Mouse (Mus musculus) heart, adult 2 months (tissue): ENCODE measurements around the gene Plch2. TPM values are rescaled to one million over a fixed set of nuclear protein-coding genes. Genes with fewer than 3 reads are reported as not detected.

Experiments used
- DNase-seq, 2 experiments: peaks; one replicate each; pipeline ENCODE4 v3.0.0; 2021
- H3K27ac ChIP-seq: fragments of 200-600 bp; 2 replicates; pipeline ENCODE4 v1.8.1; 2022
- H3K27me3 ChIP-seq: fragments of 200-500 bp; 2 replicates; pipeline ENCODE4 v1.6.1; 2012; ENCODE audit warnings: mild to moderate bottlenecking, low read length, inconsistent platforms, mixed read lengths; ENCODE audit not compliant: control insufficient read depth, insufficient read depth
- H3K36me3 ChIP-seq: fragments of 200-500 bp; 2 replicates; pipeline ENCODE4 v1.6.1; 2012; ENCODE audit warnings: low read length, inconsistent platforms; ENCODE audit not compliant: control insufficient read depth, insufficient read depth
- H3K4me1 ChIP-seq: fragments of 200-500 bp; 2 replicates; pipeline ENCODE4 v1.6.1; 2011; ENCODE audit warnings: low read length; ENCODE audit not compliant: control insufficient read depth, insufficient read depth
- H3K4me3 ChIP-seq: fragments of 200-600 bp; 2 replicates; pipeline ENCODE4 v1.8.1; 2022
- H3K79me2 ChIP-seq: fragments of 200-500 bp; replicated peaks from 2 replicates; pipeline ENCODE4 v1.6.1; 2012; ENCODE audit warnings: mild to moderate bottlenecking, inconsistent platforms, low read length, moderate library complexity, mixed read lengths; ENCODE audit not compliant: control insufficient read depth, insufficient read depth
- H3K9ac ChIP-seq: fragments of 200-500 bp; 2 replicates; pipeline ENCODE4 v1.6.1; 2012; ENCODE audit warnings: low read depth, mild to moderate bottlenecking, control low read depth, inconsistent platforms, low read length, mixed read lengths
- CTCF ChIP-seq: fragments of 200-600 bp; IDR thresholded peaks from 2 replicates; pipeline ENCODE4 v1.8.1; 2022; ENCODE audit warnings: antibody characterized with exemption, mild to moderate bottlenecking, moderate library complexity
- EP300 ChIP-seq: fragments of 200-500 bp; IDR thresholded peaks from 2 replicates; pipeline ENCODE4 v1.6.1; 2011; ENCODE audit warnings: low read depth, low read length, control low read depth; ENCODE audit not compliant: insufficient read depth
- POLR2A ChIP-seq: fragments of 200-500 bp; IDR thresholded peaks from 2 replicates; pipeline ENCODE4 v1.6.1; 2011; ENCODE audit warnings: mild to moderate bottlenecking, low read depth, low read length, control low read depth; ENCODE audit not compliant: insufficient read depth
- WGBS: fragments of 180-500 bp; shearing (Covaris S2); methylation state at CpG from one replicate; pipeline ENCODE4 v1.1.7; 2018; 5-methylcytosine and 5-hydroxymethylcytosine counted together
- intact Hi-C: fragments of 180-260 bp; cut with DNase I; formaldehyde crosslinking; loops from one replicate; pipeline ENCODE4 v1.15.1; 2025
- polyA plus RNA-seq: library from polyadenylated mRNA; depleted of rRNA; stranded (reverse); fragments of >200 nt; gene quantifications from 2 replicates; pipeline ENCODE4 v1.2.3, GENCODE M21; 2012
- total RNA-seq, 2 experiments: library from RNA; stranded (reverse); gene quantifications; 2 replicates each; pipeline ENCODE4 v1.2.3; 2021

Plch2 gene
- total and polyA plus RNA-seq, 3 experiments: 1.1 TPM; not detected in 2

- WGBS: 84% methylated on average over 5 of the region's 5 CpGs
- H3K4me1 ChIP-seq: 0 out of 2 replicates have a peak, but pooled peaks cover 1% of the 10 kb centered on the region
- H3K4me3 ChIP-seq: no peak overlapping the region
- H3K27me3 ChIP-seq: no peaks in the 10 kb centered on the region
- no peaks in the 10 kb centered on the region for H3K36me3 ChIP-seq
- no peaks in the 10 kb centered on the region for H3K79me2 ChIP-seq
- intact Hi-C loops: no loop called here
- TF ChIP-seq POLR2A (no peak), EP300 (no peak), CTCF (no peak)
- H3K9ac ChIP-seq: no peak overlapping the region
- DNase-seq: no peak
- no peak overlapping the region for H3K27ac ChIP-seq
Measured at GRCm38 (mm10) chr4:154985151-154985777, 71.3 kb downstream of the Plch2 start.

- Histone ChIP-seq H3K79me2 (no peaks in the 10 kb centered on the region), H3K4me1 (0 out of 2 replicates have a peak, but pooled peaks cover 1% of the 10 kb centered on the region), H3K4me3 (no peak overlapping the region), H3K36me3 (no peaks in the 10 kb centered on the region), H3K27ac (no peak overlapping the region), H3K27me3 (no peaks in the 10 kb centered on the region), H3K9ac (no peak overlapping the region)
- 30% methylated on average over 24 of the region's 24 CpGs for WGBS
- DNase-seq: no peak
- intact Hi-C loops: no loop called here
- no peak for TF ChIP-seq CTCF
- TF ChIP-seq POLR2A: no peak
- no peak for TF ChIP-seq EP300
Measured at GRCm38 (mm10) chr4:154983767-154984166, 72.8 kb downstream of the Plch2 start.

GRCm38 (mm10) chr4:154982247-154983120, 74.1 kb downstream of the Plch2 start:
- H3K4me1 ChIP-seq: 0 out of 2 replicates have a peak, but pooled peaks cover 1% of the 10 kb centered on the region
- no peak overlapping the region for H3K27ac ChIP-seq
- H3K4me3 ChIP-seq: no peak overlapping the region
- WGBS: 67% methylated on average over 19 of the region's 19 CpGs
- TF ChIP-seq POLR2A (no peak), CTCF (no peak), EP300 (no peak)
- H3K27me3 ChIP-seq: no peaks in the 10 kb centered on the region
- no peaks in the 10 kb centered on the region for H3K36me3 ChIP-seq
- H3K9ac ChIP-seq: no peak overlapping the region
- intact Hi-C loops: no loop called here
- DNase-seq: no peak
- H3K79me2 ChIP-seq: no peaks in the 10 kb centered on the region

GRCm38 (mm10) chr4:154981530-154981929, 75.1 kb downstream of the Plch2 start:
- 0 out of 2 replicates have a peak, but pooled peaks have one; percentile 40 for TF ChIP-seq EP300
- peak; percentile 35; the same call in 1 of the 2 replicates for TF ChIP-seq POLR2A
- peak; percentile 77 for TF ChIP-seq CTCF

GRCm38 (mm10) chr4:154981076-154981475, 75.5 kb downstream of the Plch2 start:
- Histone ChIP-seq H3K27ac (no peak overlapping the region), H3K36me3 (no peaks in the 10 kb centered on the region), H3K4me1 (0 out of 2 replicates have a peak, but pooled peaks cover 1% of the 10 kb centered on the region), H3K4me3 (no peak overlapping the region), H3K27me3 (no peaks in the 10 kb centered on the region), H3K9ac (no peak overlapping the region), H3K79me2 (no peaks in the 10 kb centered on the region)
- no peak for DNase-seq
- no peak for TF ChIP-seq CTCF
- TF ChIP-seq EP300: no peak
- intact Hi-C loops: loop anchor here (2.0 kb wide), 1 partner anchor 86 kb away; the partner anchor contains the start of gene Pex10
- whole genome bisulfite sequencing: 87% methylated on average over 6 of the region's 6 CpGs

More at GRCm38 (mm10) chr4:154981530-154981929, 75.1 kb downstream of the Plch2 start:
- intact Hi-C loops: loop anchor here (2.0 kb wide), 1 partner anchor 85 kb away; the partner anchor contains the start of gene Pex10
- Histone ChIP-seq H3K4me1 (0 out of 2 replicates have a peak, but pooled peaks cover 1% of the 10 kb centered on the region), H3K27ac (no peak overlapping the region), H3K79me2 (no peaks in the 10 kb centered on the region), H3K36me3 (no peaks in the 10 kb centered on the region), H3K27me3 (no peaks in the 10 kb centered on the region), H3K9ac (no peak overlapping the region), H3K4me3 (no peak overlapping the region)
- whole genome bisulfite sequencing: 23% methylated on average over 7 of the region's 7 CpGs
- DNase-seq: peak; percentile 48 to 60
